Mouse (Mus musculus) liver, embryonic 12.5 days (tissue): ENCODE results near the gene Slc2a3. TPM values are rescaled to one million over a fixed set of nuclear protein-coding genes. Genes with fewer than 3 reads are reported as not detected.

Experiments used
- ATAC-seq: fragments of 200-750 bp; cut with Nextera tagmentation; 2 replicates; pipeline ENCODE4 v1.8.0; 2017; ENCODE audit warnings: moderate number of reproducible peaks, mild to moderate bottlenecking, moderate library complexity
- H3K27ac ChIP-seq: fragments of 300-500 bp; sonication (generic); 2 replicates; pipeline ENCODE4 v1.5.1; 2016; ENCODE audit warnings: mild to moderate bottlenecking
- H3K27me3 ChIP-seq: fragments of 300-500 bp; sonication (generic); replicated peaks from 2 replicates; pipeline ENCODE4 v1.6.1; 2016; ENCODE audit warnings: mild to moderate bottlenecking, moderate library complexity
- H3K36me3 ChIP-seq: fragments of 300-500 bp; sonication (generic); 2 replicates; pipeline ENCODE4 v1.6.1; 2016; ENCODE audit warnings: mild to moderate bottlenecking, moderate library complexity
- H3K4me1 ChIP-seq: fragments of 300-500 bp; sonication (generic); 2 replicates; pipeline ENCODE4 v1.6.1; 2016
- H3K4me2 ChIP-seq: fragments of 300-500 bp; sonication (generic); 2 replicates; pipeline ENCODE4 v1.6.1; 2016; ENCODE audit warnings: mild to moderate bottlenecking, moderate library complexity
- H3K4me3 ChIP-seq: fragments of 300-500 bp; sonication (generic); 2 replicates; pipeline ENCODE4 v1.5.1; 2016; ENCODE audit warnings: mild to moderate bottlenecking, moderate library complexity
- H3K9ac ChIP-seq: fragments of 300-500 bp; sonication (generic); 2 replicates; pipeline ENCODE4 v1.6.1; 2016; ENCODE audit warnings: mild to moderate bottlenecking, moderate library complexity
- H3K9me3 ChIP-seq: fragments of 300-500 bp; sonication (generic); replicated peaks from 2 replicates; pipeline ENCODE4 v1.6.1; 2016; ENCODE audit warnings: mild to moderate bottlenecking, moderate library complexity
- WGBS: fragments of 180-500 bp; shearing (Covaris S2); methylation state at CpG from one replicate; pipeline ENCODE4 v1.1.7; 2016; ENCODE audit not compliant: insufficient replicate concordance; 5-methylcytosine and 5-hydroxymethylcytosine counted together
- polyA plus RNA-seq: library from polyadenylated mRNA; unstranded; fragments of >200 nt; fragmentation: Nextera tagmentation; extraction: Ambion mirVana; gene quantifications from 2 replicates; pipeline ENCODE4 v1.2.1, GENCODE M21; 2016

Gene Slc2a3
- 35.5 and 38.7 TPM in 2 replicates for polyA plus RNA-seq

GRCm38 (mm10) chr6:122801301-122801800 lies at the start of gene Slc2a3:
TSS of gene Slc2a3 (minus strand) at chr6:122801640.
- under 1% methylated on average over 45 of the region's 46 CpGs for WGBS
- Histone ChIP-seq H3K9me3 (no peaks in the 10 kb centered on the region), H3K36me3 (peaks cover 11% of the 10 kb centered on the region), H3K9ac (peak within 1 kb of the TSS; percentile 95), H3K4me2 (peak within 1 kb of the TSS; percentile 97), H3K4me1 (peaks cover 32% of the 10 kb centered on the region), H3K27ac (peak within 1 kb of the TSS; percentile 92), H3K4me3 (peak within 1 kb of the TSS; percentile 79), H3K27me3 (no peaks in the 10 kb centered on the region; the same call in 1 of the 2 replicates)
- ATAC-seq: peak; percentile 87

- 81% methylated on average over 6 of the region's 6 CpGs for WGBS
- H3K36me3 ChIP-seq: peaks cover 58% of the 10 kb centered on the region
These were observed 42.3 kb upstream of the Slc2a3 start for GRCm38 (mm10) chr6:122843759-122844158.

GRCm38 (mm10) chr6:122837539-122837938 lies 36.1 kb upstream of the Slc2a3 start:
- Histone ChIP-seq H3K27me3 (no peaks in the 10 kb centered on the region), H3K36me3 (peaks cover 91% of the 10 kb centered on the region), H3K4me3 (no peak overlapping the region), H3K9me3 (no peaks in the 10 kb centered on the region), H3K27ac (no peak overlapping the region), H3K9ac (no peak overlapping the region), H3K4me1 (no peaks in the 10 kb centered on the region), H3K4me2 (no peak overlapping the region)
- ATAC-seq: no peak
- 66% methylated on average over 5 of the region's 5 CpGs for WGBS

More at GRCm38 (mm10) chr6:122843759-122844158, 42.3 kb upstream of the Slc2a3 start:
- Histone ChIP-seq H3K27me3 (no peaks in the 10 kb centered on the region), H3K27ac (no peak overlapping the region), H3K4me3 (no peak overlapping the region), H3K9ac (no peak overlapping the region), H3K4me1 (no peaks in the 10 kb centered on the region), H3K9me3 (no peaks in the 10 kb centered on the region), H3K4me2 (no peak overlapping the region)
- no peak for ATAC-seq

GRCm38 (mm10) chr6:122836974-122837373 lies 35.5 kb upstream of the Slc2a3 start:
- WGBS: 80% methylated on average over 3 of the region's 3 CpGs
- H3K4me1 ChIP-seq: no peaks in the 10 kb centered on the region
- peaks cover 91% of the 10 kb centered on the region for H3K36me3 ChIP-seq
- no peak overlapping the region for H3K4me2 ChIP-seq
- H3K27me3 ChIP-seq: no peaks in the 10 kb centered on the region
- no peak overlapping the region for H3K27ac ChIP-seq
- H3K4me3 ChIP-seq: no peak overlapping the region
- no peak for ATAC-seq
- no peak overlapping the region for H3K9ac ChIP-seq
- H3K9me3 ChIP-seq: no peaks in the 10 kb centered on the region

GRCm38 (mm10) chr6:122834365-122834764 lies 32.9 kb upstream of the Slc2a3 start:
- H3K4me3 ChIP-seq: no peak overlapping the region
- H3K27ac ChIP-seq: no peak overlapping the region
- H3K9ac ChIP-seq: no peak overlapping the region
- peak; percentile 44; the same call in 1 of the 2 replicates for ATAC-seq
- no peaks in the 10 kb centered on the region for H3K27me3 ChIP-seq
- no peaks in the 10 kb centered on the region for H3K9me3 ChIP-seq
- peaks cover 86% of the 10 kb centered on the region for H3K36me3 ChIP-seq
- no peaks in the 10 kb centered on the region for H3K4me1 ChIP-seq
- 54% methylated on average over 4 of the region's 4 CpGs for WGBS
- no peak overlapping the region for H3K4me2 ChIP-seq

- Histone ChIP-seq H3K9ac (no peak overlapping the region), H3K27ac (no peak overlapping the region), H3K4me2 (no peak overlapping the region), H3K4me1 (peaks cover 6% of the 10 kb centered on the region), H3K27me3 (no peaks in the 10 kb centered on the region), H3K9me3 (no peaks in the 10 kb centered on the region), H3K4me3 (no peak overlapping the region), H3K36me3 (peaks cover 83% of the 10 kb centered on the region)
- WGBS: 77% methylated on average over 7 of the region's 7 CpGs
- ATAC-seq: no peak
These were observed 31.4 kb upstream of the Slc2a3 start for GRCm38 (mm10) chr6:122832880-122833279.

- Histone ChIP-seq H3K27ac (no peak overlapping the region), H3K36me3 (peaks cover 42% of the 10 kb centered on the region), H3K9me3 (no peaks in the 10 kb centered on the region), H3K27me3 (no peaks in the 10 kb centered on the region), H3K4me2 (no peak overlapping the region), H3K4me1 (peaks cover 46% of the 10 kb centered on the region), H3K9ac (no peak overlapping the region), H3K4me3 (no peak overlapping the region)
- 45% methylated on average over 13 of the region's 13 CpGs for WGBS
- ATAC-seq: 0 out of 2 replicates have a peak, but pooled peaks have one; percentile 3
These were observed 26.6 kb upstream of the Slc2a3 start for GRCm38 (mm10) chr6:122828086-122828485.

- H3K27ac ChIP-seq: peak overlapping the region; percentile 77
- peak overlapping the region; percentile 58 for H3K4me3 ChIP-seq
- peaks cover 5% of the 10 kb centered on the region; the same call in 1 of the 2 replicates for H3K27me3 ChIP-seq
- WGBS: 5% methylated on average over 29 of the region's 29 CpGs
- H3K9ac ChIP-seq: peak overlapping the region; percentile 71
- ATAC-seq: peak; percentile 98
- peak overlapping the region; percentile 90 for H3K4me2 ChIP-seq
- no peaks in the 10 kb centered on the region for H3K9me3 ChIP-seq
- H3K4me1 ChIP-seq: peaks cover 62% of the 10 kb centered on the region
- peaks cover 28% of the 10 kb centered on the region for H3K36me3 ChIP-seq
These were observed 24.7 kb upstream of the Slc2a3 start for GRCm38 (mm10) chr6:122825923-122826742.

- peak overlapping the region; percentile 90; the same call in 1 of the 2 replicates for H3K4me2 ChIP-seq
- no peak overlapping the region for H3K27ac ChIP-seq
- H3K27me3 ChIP-seq: peaks cover 13% of the 10 kb centered on the region; the same call in 1 of the 2 replicates
- no peak overlapping the region for H3K4me3 ChIP-seq
- H3K9ac ChIP-seq: peak overlapping the region; percentile 71; the same call in 1 of the 2 replicates
- peaks cover 71% of the 10 kb centered on the region for H3K4me1 ChIP-seq
- H3K9me3 ChIP-seq: no peaks in the 10 kb centered on the region
- H3K36me3 ChIP-seq: peaks cover 19% of the 10 kb centered on the region
- no peak for ATAC-seq
- 93% methylated on average over 9 of the region's 9 CpGs for WGBS
These were observed 23.7 kb upstream of the Slc2a3 start for GRCm38 (mm10) chr6:122825166-122825565.

- WGBS: 74% methylated on average over 10 of the region's 10 CpGs
- ATAC-seq: no peak
- Histone ChIP-seq H3K27ac (0 out of 2 replicates have a peak overlapping the region, but pooled peaks have one; percentile 10), H3K27me3 (peaks cover 16% of the 10 kb centered on the region; the same call in 1 of the 2 replicates), H3K4me3 (no peak overlapping the region), H3K36me3 (peaks cover 9% of the 10 kb centered on the region), H3K9ac (no peak overlapping the region), H3K9me3 (no peaks in the 10 kb centered on the region), H3K4me2 (no peak overlapping the region), H3K4me1 (peaks cover 79% of the 10 kb centered on the region)
These were observed 22.6 kb upstream of the Slc2a3 start for GRCm38 (mm10) chr6:122824086-122824485.

- no peak for ATAC-seq
- no peak overlapping the region for H3K9ac ChIP-seq
- peak overlapping the region; percentile 99 for H3K4me2 ChIP-seq
These were observed 20.4 kb upstream of the Slc2a3 start for GRCm38 (mm10) chr6:122821822-122822221.

More at GRCm38 (mm10) chr6:122821822-122822221, 20.4 kb upstream of the Slc2a3 start:
- Histone ChIP-seq H3K36me3 (no peaks in the 10 kb centered on the region), H3K27ac (no peak overlapping the region), H3K4me3 (no peak overlapping the region), H3K4me1 (peaks cover 74% of the 10 kb centered on the region), H3K27me3 (peaks cover 16% of the 10 kb centered on the region; the same call in 1 of the 2 replicates), H3K9me3 (no peaks in the 10 kb centered on the region)
- 53% methylated on average over 9 of the region's 9 CpGs for WGBS
